Mouse (Mus musculus): ENCODE measurements around the gene Cpne2. TPM values are rescaled to one million over a fixed set of nuclear protein-coding genes. Genes with fewer than 3 reads are reported as not detected.

The Cpne2 gene
- total and polyA plus RNA-seq, 3 experiments: 12.7 to 118 (median 29.3) TPM

DNA sequence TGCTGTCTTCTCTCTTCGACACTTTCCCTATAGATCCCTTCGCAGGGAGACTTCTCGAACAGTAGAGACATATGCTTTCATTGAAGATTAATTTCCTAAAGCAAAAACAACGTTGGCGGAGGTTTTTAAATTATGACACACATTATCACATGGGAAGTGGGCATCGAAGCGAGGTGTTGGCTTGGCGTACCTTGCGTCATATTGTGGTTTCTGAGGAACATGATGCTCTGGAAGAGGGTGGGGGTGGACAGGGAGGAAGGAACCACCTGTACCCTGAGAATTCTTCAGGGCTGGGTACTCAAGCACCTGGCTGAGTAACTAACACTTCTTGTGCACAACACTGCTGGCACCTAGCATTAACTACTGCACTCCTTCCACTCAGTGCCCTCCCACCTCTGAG lies 8.2 kb upstream of the Cpne2 start:
- no peak for DNase-seq (ENCODE audit: extremely low read depth)
- H3K4me2 ChIP-seq (ENCODE audit: insufficient read depth, low read depth, poor library complexity, severe bottlenecking): no peak overlapping the region
- dilution Hi-C loops (cut with MboI; ENCODE audit: extremely low pct_ligation_motif_present, extremely low pct_unique_long_range_greater_than_20kb, low sequenced_read_pairs): no loop called here
- in situ Hi-C loops (cut with MboI; ENCODE audit: low pct_ligation_motif_present, low pct_unique_long_range_greater_than_20kb, low sequenced_read_pairs): loop anchor here (10.0 kb wide), 1 partner anchor 170 kb away; the partner anchor contains the start of gene Pllp
- TF ChIP-seq UBTF (IDR thresholded peaks at IDR 0.05; ENCODE audit: low read depth, low read length) (no peak), MAFK (IDR thresholded peaks at IDR 0.05; ENCODE audit: insufficient replicate concordance, low read length) (no peak), IRF4 (IDR thresholded peaks at IDR 0.05; ENCODE audit: low read depth, low read length) (no peak), USF1 (IDR thresholded peaks at IDR 0.05; ENCODE audit: low read depth, low read length) (no peak), CHD2 (IDR thresholded peaks at IDR 0.05; ENCODE audit: low read length) (no peak), E2F4 (IDR thresholded peaks at IDR 0.05; ENCODE audit: insufficient replicate concordance, low read depth, low read length) (no peak), CHD1 (IDR thresholded peaks at IDR 0.05; ENCODE audit: low read depth, low read length) (no peak), ETS1 (conservative IDR thresholded peaks at IDR 0.05; ENCODE audit: low read depth, low read length) (no peak), HCFC1 (IDR thresholded peaks at IDR 0.05; ENCODE audit: low read depth, low read length) (no peak), MYC (IDR thresholded peaks at IDR 0.05; ENCODE audit: low read depth, low read length) (no peak), ZMIZ1 (IDR thresholded peaks at IDR 0.05; ENCODE audit: low read depth, low read length) (no peak), BHLHE40 (IDR thresholded peaks at IDR 0.05; ENCODE audit: low read depth, low read length) (no peak), TBP (conservative IDR thresholded peaks at IDR 0.05; ENCODE audit: low read depth, low read length) (no peak), POLR2A (IDR thresholded peaks at IDR 0.05; ENCODE audit: low read depth, low read length) (no peak), NELFE (IDR thresholded peaks at IDR 0.05; ENCODE audit: low read depth, low read length) (no peak), NRF1 (IDR thresholded peaks at IDR 0.05; ENCODE audit: low read depth, low read length) (no peak)
- no peaks in the 10 kb centered on the region for H3K9me3 ChIP-seq (replicated peaks; ENCODE audit: low read length)
- H3K79me2 ChIP-seq (replicated peaks; ENCODE audit: control insufficient read depth, extremely low read depth, insufficient read depth, poor library complexity, severe bottlenecking): no peaks in the 10 kb centered on the region
- H3K4me1 ChIP-seq (ENCODE audit: control insufficient read depth in 1 of 2, insufficient read depth in 2 of 2): no peaks in the 10 kb centered on the region
- no peak overlapping the region for H3K4me3 ChIP-seq (replicated peaks in 1 of 3; ENCODE audit: low read depth in 2 of 3, low read length in 2 of 3, poor library complexity in 1 of 3)
- no peaks in the 10 kb centered on the region for H3K27me3 ChIP-seq (replicated peaks)
- peaks cover 47 to 79% of the 10 kb centered on the region in 2 experiments for H3K36me3 ChIP-seq (replicated peaks in 1 of 2; ENCODE audit: control insufficient read depth in 1 of 2, insufficient read depth in 1 of 2, low read length in 1 of 2)
- no peak overlapping the region for H3K27ac ChIP-seq (ENCODE audit: insufficient read depth, low read depth)
- no peak overlapping the region for H3K9ac ChIP-seq (ENCODE audit: insufficient read depth, low read depth)

DNA sequence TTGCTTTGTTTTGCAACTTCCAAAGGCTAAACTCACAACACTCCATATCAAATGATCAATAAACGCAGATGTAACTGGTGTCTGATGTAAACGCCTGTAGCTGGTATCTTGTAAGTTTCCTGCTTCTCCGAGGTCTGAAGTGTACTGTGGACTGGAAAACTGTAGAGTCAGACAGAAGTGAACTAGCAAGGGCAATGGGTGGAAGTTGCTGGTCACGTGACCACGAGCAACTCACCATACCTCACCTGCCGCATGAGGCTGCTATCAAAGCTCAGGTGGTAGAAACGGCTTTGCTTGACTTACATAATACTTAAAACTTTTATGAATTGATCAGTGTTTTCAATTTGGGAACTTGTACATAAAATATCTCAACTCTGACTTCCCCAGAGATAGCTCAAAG lies 5.6 kb upstream of the Cpne2 start:
- Histone ChIP-seq H3K27me3 (replicated peaks) (peaks cover 4% of the 10 kb centered on the region), H3K4me1 (ENCODE audit: control insufficient read depth in 1 of 2, insufficient read depth in 2 of 2) (no peaks in the 10 kb centered on the region), H3K9me3 (replicated peaks; ENCODE audit: low read length) (no peaks in the 10 kb centered on the region), H3K4me3 (replicated peaks in 1 of 3; ENCODE audit: low read depth in 2 of 3, low read length in 2 of 3, poor library complexity in 1 of 3) (no peak overlapping the region), H3K36me3 (replicated peaks in 1 of 2; ENCODE audit: control insufficient read depth in 1 of 2, insufficient read depth in 1 of 2, low read length in 1 of 2) (peaks cover 31 to 57% of the 10 kb centered on the region in 2 experiments), H3K27ac (ENCODE audit: insufficient read depth, low read depth) (no peak overlapping the region), H3K79me2 (replicated peaks; ENCODE audit: control insufficient read depth, extremely low read depth, insufficient read depth, poor library complexity, severe bottlenecking) (no peaks in the 10 kb centered on the region), H3K4me2 (ENCODE audit: insufficient read depth, low read depth, poor library complexity, severe bottlenecking) (no peak overlapping the region), H3K9ac (ENCODE audit: insufficient read depth, low read depth) (no peak overlapping the region)
- in situ Hi-C loops (cut with MboI; ENCODE audit: low pct_ligation_motif_present, low pct_unique_long_range_greater_than_20kb, low sequenced_read_pairs) (loop anchor here (5.0 to 10.0 kb wide), 2 partner anchors 55 to 168 kb away; partner anchors contain the start of gene Pllp), dilution Hi-C loops (cut with MboI; ENCODE audit: extremely low pct_ligation_motif_present, extremely low pct_unique_long_range_greater_than_20kb, low sequenced_read_pairs) (no loop called here)
- no peak for DNase-seq (ENCODE audit: extremely low read depth)
- TF ChIP-seq NELFE (IDR thresholded peaks at IDR 0.05; ENCODE audit: low read depth, low read length) (no peak), EP300 (IDR thresholded peaks at IDR 0.05; ENCODE audit: low read length) (no peak), ZKSCAN1 (IDR thresholded peaks at IDR 0.05; ENCODE audit: borderline replicate concordance, low read depth, low read length) (no peak), SMC3 (IDR thresholded peaks at IDR 0.05; ENCODE audit: low read depth, low read length) (no peak), MAX (IDR thresholded peaks at IDR 0.05; ENCODE audit: low read length) (no peak), RCOR1 (conservative IDR thresholded peaks at IDR 0.05; ENCODE audit: low read depth, low read length) (no peak), GABPA (IDR thresholded peaks at IDR 0.05; ENCODE audit: insufficient replicate concordance, low read depth, low read length) (no peak), PAX5 (IDR thresholded peaks at IDR 0.05; ENCODE audit: low read length) (no peak)
